Mouse (Mus musculus) erythroblast, embryonic 14.5 days (primary cell): ENCODE results near the gene Klc3.

Source experiments
- GATA1 ChIP-seq: IDR thresholded peaks from 2 replicates; pipeline ENCODE4 v1.6.1; 2012; ENCODE audit warnings: low read length, inconsistent platforms, mixed read lengths
- TAL1 ChIP-seq: IDR thresholded peaks from 3 replicates; pipeline ENCODE4 v1.6.1; 2012; ENCODE audit warnings: low read length, inconsistent platforms, mixed read lengths

DNA sequence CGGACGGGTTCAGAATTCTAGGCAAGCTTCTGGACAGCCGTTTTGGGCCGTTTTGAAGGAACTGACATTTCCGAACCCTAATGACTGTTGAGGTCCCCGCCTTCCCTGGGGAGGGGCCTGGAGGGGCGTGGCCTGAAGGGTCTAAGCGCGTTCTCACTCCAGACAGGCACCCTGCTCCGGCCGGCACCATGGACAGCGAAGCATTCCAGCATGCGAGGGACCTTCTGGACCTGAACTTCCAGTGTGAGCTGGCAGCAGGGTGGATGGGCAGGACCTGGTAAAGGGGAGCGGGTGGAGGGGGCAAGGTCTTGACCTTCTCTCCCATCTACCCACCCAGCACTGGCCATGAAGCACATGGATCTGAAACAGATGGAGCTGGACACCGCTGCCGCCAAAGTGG, 35.5 kb downstream of the Klc3 start:
- TF ChIP-seq TAL1 (no peak), GATA1 (no peak)
